Mouse (Mus musculus) CH12.LX (cell line): Measurements from ENCODE around the gene Cmtm4. TPM values are rescaled to one million over a fixed set of nuclear protein-coding genes. Genes with fewer than 3 reads are reported as not detected.

Source experiments
- DNase-seq: peaks from one replicate; pipeline ENCODE4 v3.0.0-alpha.2; 2013; ENCODE audit errors: extremely low read depth
- H3K27ac ChIP-seq: 2 replicates; pipeline ENCODE4 v1.5.1; 2012; ENCODE audit warnings: low read depth, mild to moderate bottlenecking, control low read depth, moderate library complexity; ENCODE audit not compliant: insufficient read depth
- H3K27me3 ChIP-seq: replicated peaks from 2 replicates; pipeline ENCODE3; 2012; ENCODE audit warnings: inconsistent platforms
- H3K36me3 ChIP-seq, 2 experiments: replicated peaks in 1 of 2; 2 replicates each; pipeline versions ENCODE3 to v1.6.1; 2012; ENCODE audit warnings: inconsistent platforms in 1 of 2, low read length in 1 of 2, mild to moderate bottlenecking in 1 of 2, mixed read lengths in 1 of 2, moderate library complexity in 1 of 2; ENCODE audit not compliant: control insufficient read depth in 1 of 2, insufficient read depth in 1 of 2
- H3K4me1 ChIP-seq, 2 experiments: 2 replicates each; pipeline ENCODE4 v1.6.1; 2012; ENCODE audit warnings: inconsistent platforms in 1 of 2, moderate library complexity in 1 of 2; ENCODE audit not compliant: insufficient read depth in 2 of 2, control insufficient read depth in 1 of 2
- H3K4me2 ChIP-seq: 2 replicates; pipeline ENCODE4 v1.6.1; 2012; ENCODE audit warnings: low read depth, mild to moderate bottlenecking, control low read depth; ENCODE audit not compliant: poor library complexity, insufficient read depth, severe bottlenecking
- H3K4me3 ChIP-seq, 3 experiments: fragments of 150-350 bp in 1 of 3; sonication (generic) in 1 of 3; replicated peaks in 1 of 3; 2 replicates each; pipeline versions ENCODE3 to v1.5.1; 2011 to 2012; ENCODE audit warnings: low read depth in 2 of 3, low read length in 2 of 3, mild to moderate bottlenecking in 2 of 3, moderate library complexity in 2 of 3, control low read depth in 1 of 3, improper control_type of control experiment in 1 of 3, inconsistent platforms in 1 of 3, mixed read lengths in 1 of 3; ENCODE audit not compliant: poor library complexity in 1 of 3
- H3K79me2 ChIP-seq: replicated peaks from 2 replicates; pipeline ENCODE4 v1.6.1; 2012; ENCODE audit warnings: mild to moderate bottlenecking, moderate library complexity; ENCODE audit not compliant: control insufficient read depth, poor library complexity, insufficient read depth, severe bottlenecking; ENCODE audit errors: extremely low read depth
- H3K9ac ChIP-seq: 2 replicates; pipeline ENCODE4 v1.6.1; 2012; ENCODE audit warnings: low read depth, mild to moderate bottlenecking, control low read depth, moderate library complexity; ENCODE audit not compliant: insufficient read depth
- H3K9me3 ChIP-seq: replicated peaks from 2 replicates; pipeline ENCODE3; 2012; ENCODE audit warnings: low read length, inconsistent platforms, mixed read lengths
- BHLHE40 ChIP-seq: IDR thresholded peaks from 2 replicates; pipeline ENCODE4 v1.6.1; 2011; ENCODE audit warnings: mild to moderate bottlenecking, low read depth, low read length, improper control_type of control experiment
- CHD1 ChIP-seq: IDR thresholded peaks from 2 replicates; pipeline ENCODE4 v1.6.1; 2012; ENCODE audit warnings: low read depth, low read length, improper control_type of control experiment, inconsistent platforms
- CHD2 ChIP-seq: IDR thresholded peaks from 2 replicates; pipeline ENCODE4 v1.6.1; 2011; ENCODE audit warnings: low read length, improper control_type of control experiment
- ELF1 ChIP-seq: IDR thresholded peaks from 2 replicates; pipeline ENCODE4 v1.6.1; 2014; ENCODE audit warnings: low read depth, mild to moderate bottlenecking, inconsistent platforms, low read length, improper control_type of control experiment
- GABPA ChIP-seq: IDR thresholded peaks from 2 replicates; pipeline ENCODE4 v1.6.1; 2012; ENCODE audit warnings: low read depth, low read length, improper control_type of control experiment, inconsistent platforms; ENCODE audit not compliant: insufficient replicate concordance
- HCFC1 ChIP-seq: IDR thresholded peaks from 2 replicates; pipeline ENCODE4 v1.6.1; 2012; ENCODE audit warnings: low read depth, mild to moderate bottlenecking, inconsistent platforms, low read length, improper control_type of control experiment
- IRF4 ChIP-seq: IDR thresholded peaks from 2 replicates; pipeline ENCODE4 v1.6.1; 2014; ENCODE audit warnings: low read depth, mild to moderate bottlenecking, inconsistent platforms, low read length, improper control_type of control experiment
- MAFK ChIP-seq: IDR thresholded peaks from 2 replicates; pipeline ENCODE4 v1.6.1; 2011; ENCODE audit warnings: low read length, improper control_type of control experiment; ENCODE audit not compliant: insufficient replicate concordance
- MEF2A ChIP-seq: IDR thresholded peaks from 2 replicates; pipeline ENCODE4 v1.6.1; 2014; ENCODE audit warnings: low read depth, mild to moderate bottlenecking, inconsistent platforms, low read length, improper control_type of control experiment, borderline replicate concordance
- MXI1 ChIP-seq: IDR thresholded peaks from 2 replicates; pipeline ENCODE4 v1.6.1; 2011; ENCODE audit warnings: mild to moderate bottlenecking, low read depth, low read length, improper control_type of control experiment
- MYC ChIP-seq: IDR thresholded peaks from 2 replicates; pipeline ENCODE4 v1.6.1; 2011; ENCODE audit warnings: low read depth, mild to moderate bottlenecking, improper control_type of control experiment, low read length
- NELFE ChIP-seq: IDR thresholded peaks from 2 replicates; pipeline ENCODE4 v1.6.1; 2011; ENCODE audit warnings: low read depth, low read length, improper control_type of control experiment
- PAX5 ChIP-seq: IDR thresholded peaks from 2 replicates; pipeline ENCODE4 v1.6.1; 2012; ENCODE audit warnings: low read length, inconsistent platforms, mixed read lengths
- POLR2A ChIP-seq: IDR thresholded peaks from 2 replicates; pipeline ENCODE4 v1.6.1; 2011; ENCODE audit warnings: low read depth, mild to moderate bottlenecking, improper control_type of control experiment, low read length
- POLR2AphosphoS2 ChIP-seq: IDR thresholded peaks from 2 replicates; pipeline ENCODE4 v1.6.1; 2011; ENCODE audit warnings: low read depth, low read length, improper control_type of control experiment
- RCOR1 ChIP-seq: conservative IDR thresholded peaks from 2 replicates; pipeline ENCODE4 v1.6.1; 2012; ENCODE audit warnings: low read depth, mild to moderate bottlenecking, inconsistent platforms, low read length, improper control_type of control experiment
- SMC3 ChIP-seq: IDR thresholded peaks from 2 replicates; pipeline ENCODE4 v1.6.1; 2011; ENCODE audit warnings: low read depth, low read length, improper control_type of control experiment
- TCF12 ChIP-seq: IDR thresholded peaks from 2 replicates; pipeline ENCODE4 v1.6.1; 2014; ENCODE audit warnings: low read depth, mild to moderate bottlenecking, inconsistent platforms, low read length, improper control_type of control experiment
- UBTF ChIP-seq: IDR thresholded peaks from 2 replicates; pipeline ENCODE4 v1.6.1; 2012; ENCODE audit warnings: low read depth, mild to moderate bottlenecking, inconsistent platforms, low read length, improper control_type of control experiment, moderate library complexity
- USF1 ChIP-seq: IDR thresholded peaks from 2 replicates; pipeline ENCODE4 v1.6.1; 2014; ENCODE audit warnings: low read depth, mild to moderate bottlenecking, inconsistent platforms, low read length, improper control_type of control experiment
- USF2 ChIP-seq: conservative IDR thresholded peaks from 2 replicates; pipeline ENCODE4 v1.6.1; 2011; ENCODE audit warnings: low read depth, low read length, improper control_type of control experiment
- ZC3H11A ChIP-seq: IDR thresholded peaks from 2 replicates; pipeline ENCODE4 v1.6.1; 2012; ENCODE audit warnings: low read depth, mild to moderate bottlenecking, inconsistent platforms, low read length, improper control_type of control experiment
- ZKSCAN1 ChIP-seq: IDR thresholded peaks from 2 replicates; pipeline ENCODE4 v1.6.1; 2012; ENCODE audit warnings: low read depth, inconsistent platforms, low read length, improper control_type of control experiment, borderline replicate concordance
- ZMIZ1 ChIP-seq: IDR thresholded peaks from 2 replicates; pipeline ENCODE4 v1.6.1; 2012; ENCODE audit warnings: low read depth, mild to moderate bottlenecking, inconsistent platforms, low read length, improper control_type of control experiment
- ZNF384 ChIP-seq: IDR thresholded peaks from 2 replicates; pipeline ENCODE4 v1.6.1; 2012; ENCODE audit warnings: low read depth, low read length, improper control_type of control experiment, inconsistent platforms
- dilution Hi-C: fragments of 300-500 bp; cut with MboI; formaldehyde crosslinking; loops from 2 replicates; pipeline ENCODE4 v1.14.3; 2020; ENCODE audit warnings: low sequenced_read_pairs; ENCODE audit not compliant: extremely low pct_unique_long_range_greater_than_20kb, extremely low pct_ligation_motif_present
- in situ Hi-C: fragments of 300-500 bp; cut with MboI; formaldehyde crosslinking; loops from 3 replicates; pipeline ENCODE4 v1.14.3; 2019; ENCODE audit warnings: low sequenced_read_pairs, low pct_ligation_motif_present, low pct_unique_long_range_greater_than_20kb, mixed read lengths
- polyA plus RNA-seq: library from polyadenylated mRNA; unstranded; fragments of >175 nt; gene quantifications from 2 replicates; pipeline ENCODE4 v1.2.1, GENCODE M21; 2012; ENCODE audit warnings: low read depth; ENCODE audit not compliant: insufficient read length
- total RNA-seq, 2 experiments: library from RNA; depleted of rRNA; stranded (reverse); fragments of 300-350 nt in 1 of 2; fragments of >200 nt in 1 of 2; gene quantifications; 2 replicates each; pipeline ENCODE4 v1.2.3; 2012 to 2014

Gene Cmtm4
- total and polyA plus RNA-seq, 3 experiments = 2.3 to 3.0 (median 2.6) TPM

- Histone ChIP-seq H3K36me3 (no peaks in the 10 kb centered on the region), H3K4me1 (peaks cover 9 to 34% of the 10 kb centered on the region in 2 experiments; a peak in 3 of 4 replicates), H3K27me3 (no peaks in the 10 kb centered on the region), H3K4me3 (no peak overlapping the region), H3K4me2 (no peak overlapping the region), H3K9ac (no peak overlapping the region), H3K79me2 (no peaks in the 10 kb centered on the region), H3K27ac (no peak overlapping the region), H3K9me3 (no peaks in the 10 kb centered on the region)
- in situ Hi-C loops = no loop called here
- DNase-seq = no peak
- dilution Hi-C loops = no loop called here
- TF ChIP-seq MEF2A (no peak), ZNF384 (no peak), RCOR1 (no peak), NELFE (no peak), BHLHE40 (no peak), MXI1 (no peak), USF1 (no peak), UBTF (no peak), POLR2AphosphoS2 (no peak), PAX5 (no peak), ZKSCAN1 (no peak), TCF12 (no peak), ZC3H11A (no peak), IRF4 (no peak), HCFC1 (no peak), CHD2 (no peak), POLR2A (no peak)
Observed at GRCm38 (mm10) chr8:104387501-104387900, 8.1 kb downstream of the Cmtm4 start.

GRCm38 (mm10) chr8:104386693-104387092, 8.9 kb downstream of the Cmtm4 start:
- Histone ChIP-seq H3K27me3 (no peaks in the 10 kb centered on the region), H3K4me1 (peaks cover 9 to 41% of the 10 kb centered on the region in 2 experiments; a peak in 3 of 4 replicates), H3K27ac (no peak overlapping the region), H3K9me3 (no peaks in the 10 kb centered on the region), H3K4me2 (no peak overlapping the region), H3K9ac (no peak overlapping the region), H3K4me3 (no peak overlapping the region), H3K79me2 (no peaks in the 10 kb centered on the region), H3K36me3 (no peaks in the 10 kb centered on the region)
- TF ChIP-seq MAFK (no peak), MYC (no peak), UBTF (no peak), ELF1 (no peak), CHD1 (no peak), MEF2A (no peak), SMC3 (no peak), USF2 (no peak), GABPA (no peak), TCF12 (no peak), MXI1 (no peak), ZMIZ1 (no peak), POLR2AphosphoS2 (no peak)
- in situ Hi-C loops (no loop called here), dilution Hi-C loops (no loop called here)
- no peak for DNase-seq
